Mouse (Mus musculus): Measurements from ENCODE around the gene Mrgprg.

DNA sequence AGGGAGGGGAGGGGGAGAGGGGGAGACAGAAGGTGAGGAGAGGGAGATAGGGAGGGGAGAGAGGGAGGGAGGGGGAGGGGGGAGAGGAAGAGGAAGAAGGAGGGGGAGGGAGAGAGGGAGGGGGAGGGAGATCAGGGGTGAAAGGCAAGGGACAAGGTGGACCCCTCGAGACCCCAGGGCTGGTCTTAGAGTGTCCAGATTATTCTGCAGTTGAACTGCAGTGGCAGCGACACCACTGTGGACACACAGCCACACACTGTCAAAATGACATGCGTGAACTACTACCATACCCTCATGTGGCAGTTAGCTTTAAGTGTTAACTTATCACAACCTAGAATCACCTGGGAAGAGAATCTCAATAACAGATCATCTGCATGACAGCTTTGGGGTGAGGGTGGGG is 17.7 kb downstream of the Mrgprg start:
- TF ChIP-seq CTCF (IDR thresholded peaks at IDR 0.05; ENCODE audit: low read depth, low read length), result no peak
- TF ChIP-seq TAL1 (conservative IDR thresholded peaks at IDR 0.05; ENCODE audit: low read depth, low read length), result no peak
